Mouse (Mus musculus) adrenal gland, adult 18-20 months (tissue): ENCODE measurements around the gene Spns2. TPM values are rescaled to one million over a fixed set of nuclear protein-coding genes. Genes with fewer than 3 reads are reported as not detected.

Experiments used
- DNase-seq, 2 experiments: peaks; one replicate each; pipeline ENCODE4 v3.0.0; 2021 to 2022; ENCODE audit warnings: low spot score in 2 of 2
- total RNA-seq, 2 experiments: library from RNA; stranded (reverse); gene quantifications; 1 replicate in 1 of 2; 2 replicates in 1 of 2; pipeline ENCODE4 v1.2.3; 2021

The Spns2 gene
- total RNA-seq, 2 experiments from 2014 or later = 2.7 to 3.7 TPM

- no peak for DNase-seq
These were observed 11.8 kb upstream of the Spns2 start for GRCm38 (mm10) chr11:72501426-72502002.

- no peak for DNase-seq
These were observed 10.4 kb upstream of the Spns2 start for GRCm38 (mm10) chr11:72500139-72500538.

GRCm38 (mm10) chr11:72497367-72497766 is 7.7 kb upstream of the Spns2 start:
- no peak for DNase-seq

GRCm38 (mm10) chr11:72496775-72497174 is 7.1 kb upstream of the Spns2 start:
- DNase-seq = no peak

- no peak for DNase-seq
These were observed 6.4 kb upstream of the Spns2 start for GRCm38 (mm10) chr11:72496066-72496465.

GRCm38 (mm10) chr11:72494046-72494988 is 4.6 kb upstream of the Spns2 start:
- DNase-seq = no peak

GRCm38 (mm10) chr11:72491130-72491960 is 1.6 kb upstream of the Spns2 start:
- no peak for DNase-seq

- DNase-seq = no peak
These were observed 307 bp downstream of the Spns2 start for GRCm38 (mm10) chr11:72489397-72489796.

- peak; percentile 7 to 26 for DNase-seq
These were observed 892 bp downstream of the Spns2 start for GRCm38 (mm10) chr11:72488753-72489271.

- DNase-seq = no peak
These were observed 2.0 kb downstream of the Spns2 start for GRCm38 (mm10) chr11:72487739-72488138.

- DNase-seq = no peak
These were observed 2.5 kb downstream of the Spns2 start for GRCm38 (mm10) chr11:72487171-72487570.

- no peak for DNase-seq
These were observed 3.7 kb downstream of the Spns2 start for GRCm38 (mm10) chr11:72485960-72486359.

- no peak for DNase-seq
These were observed 4.5 kb downstream of the Spns2 start for GRCm38 (mm10) chr11:72485157-72485556.

GRCm38 (mm10) chr11:72484549-72484948 is 5.2 kb downstream of the Spns2 start:
- DNase-seq = no peak

- no peak for DNase-seq
These were observed 7.8 kb downstream of the Spns2 start for GRCm38 (mm10) chr11:72481952-72482351.

GRCm38 (mm10) chr11:72481313-72481712 is 8.4 kb downstream of the Spns2 start:
- DNase-seq = no peak

- DNase-seq = no peak
These were observed 10.2 kb downstream of the Spns2 start for GRCm38 (mm10) chr11:72479499-72479898.

GRCm38 (mm10) chr11:72478228-72478627 is 11.5 kb downstream of the Spns2 start:
- DNase-seq = no peak

GRCm38 (mm10) chr11:72477653-72478052 is 12.1 kb downstream of the Spns2 start:
- no peak for DNase-seq

- DNase-seq = no peak
These were observed 12.5 kb downstream of the Spns2 start for GRCm38 (mm10) chr11:72477182-72477581.

- no peak for DNase-seq
These were observed 13.6 kb downstream of the Spns2 start for GRCm38 (mm10) chr11:72476074-72476625.
